Mouse (Mus musculus): ENCODE measurements around the gene Olfr95.

GRCm38 (mm10) chr17:37218486-37218885, 5.6 kb upstream of the Olfr95 start:
- TF ChIP-seq CTCF (IDR thresholded peaks at IDR 0.05; ENCODE audit: low read depth, low read length) (no peak), EP300 (IDR thresholded peaks at IDR 0.05; ENCODE audit: insufficient read depth, low read depth, low read length) (no peak), POLR2A (IDR thresholded peaks at IDR 0.05; ENCODE audit: insufficient read depth, low read length) (no peak)

Data from ES-Bruce4 (cell line).